Comparison of ENCODE assay signal across 8 mouse cellular contexts in the genomic region with DNA sequence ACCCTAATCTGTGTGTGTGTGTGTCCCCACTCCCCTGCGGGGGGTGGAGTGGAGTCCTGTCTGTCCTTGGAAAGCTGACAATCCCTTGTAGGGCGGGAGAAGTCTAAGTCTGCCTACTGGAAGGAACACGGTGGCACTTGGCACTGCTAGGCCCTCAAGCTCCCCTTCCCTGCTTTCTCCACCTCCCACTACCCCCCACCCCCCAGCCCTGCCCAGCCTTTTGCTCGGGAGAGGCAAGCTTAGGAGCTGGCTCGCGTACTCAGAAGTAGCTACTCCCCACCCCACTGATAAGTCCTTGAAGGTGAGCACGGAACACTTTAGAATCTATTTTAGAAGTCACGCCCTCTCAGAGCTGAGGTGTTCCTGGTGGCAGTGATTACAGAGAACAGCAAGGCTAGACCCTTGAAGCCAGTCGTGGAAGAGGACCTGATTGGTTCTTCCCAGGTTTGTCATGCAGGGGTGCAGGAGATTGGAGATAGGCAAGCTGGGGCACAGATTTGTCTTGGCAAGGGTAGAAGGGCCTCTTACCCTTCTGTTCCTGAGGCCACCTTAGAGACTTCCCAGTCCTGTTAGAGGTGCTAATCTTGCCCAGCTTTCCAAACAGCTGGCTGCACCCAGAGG. TPM values are rescaled to one million over a fixed set of nuclear protein-coding genes. Genes with fewer than 3 reads are reported as not detected.
DNase-seq lines count a peak whose midpoint lies in the region; ATAC-seq and TF ChIP-seq lines count a peak whose summit lies in the region.

No protein-coding gene starts in this region.

- peak overlapping the region; percentile 5 for H3ac ChIP-seq in myocyte (ENCODE audit: control insufficient read depth, insufficient read length)

- H3K4me1 ChIP-seq in forebrain, embryonic 11.5 days (replicated peaks; ENCODE audit: control insufficient read depth, insufficient read depth, low read length), result peaks cover 4% of the 10 kb centered on the region; the same call in 1 of the 2 replicates
- peaks cover 16% of the 10 kb centered on the region for H3K4me1 ChIP-seq in limb, embryonic 12.5 days (replicated peaks)

- no peaks in the 10 kb centered on the region for H3K36me3 ChIP-seq in forebrain, embryonic 11.5 days (ENCODE audit: control insufficient read depth, insufficient read depth, low read length)
- no peaks in the 10 kb centered on the region for H3K36me3 ChIP-seq in limb, embryonic 12.5 days
- H3K36me3 ChIP-seq in myocyte (ENCODE audit: control insufficient read depth, insufficient read depth), result no peaks in the 10 kb centered on the region

- 7% methylated on average over 9 of the region's 9 CpGs for WGBS in forebrain, embryonic 11.5 days
- 10% methylated on average over 9 of the region's 9 CpGs for WGBS in limb, embryonic 12.5 days

- H3K9ac ChIP-seq in forebrain, embryonic 11.5 days (ENCODE audit: low read length), result peak overlapping the region; percentile 87
- peak overlapping the region; percentile 85 for H3K9ac ChIP-seq in limb, embryonic 12.5 days (replicated peaks)

- TF ChIP-seq POLR2A in myocyte (IDR thresholded peaks at IDR 0.05; ENCODE audit: insufficient read length, low read depth), result no peak

- no peaks in the 10 kb centered on the region for H3K9me3 ChIP-seq in forebrain, embryonic 11.5 days (ENCODE audit: control insufficient read depth, low read length)
- H3K9me3 ChIP-seq in limb, embryonic 12.5 days, result no peaks in the 10 kb centered on the region

- peak overlapping the region; percentile 97 for H3K4me2 ChIP-seq in forebrain, embryonic 11.5 days (ENCODE audit: low read depth, low read length, severe bottlenecking)
- H3K4me2 ChIP-seq in limb, embryonic 12.5 days, result peak overlapping the region; percentile 89
- peak overlapping the region; percentile 99 for H3K4me2 ChIP-seq in myocyte (ENCODE audit: low read depth)

- ATAC-seq in forebrain, embryonic 11.5 days (replicated peaks; ENCODE audit: low FRiP score), result peak; percentile 37
- ATAC-seq in limb, embryonic 12.5 days (ENCODE audit: insufficient number of reproducible peaks, insufficient read depth, low FRiP score, low TSS enrichment, low read depth), result 0 out of 2 replicates have a peak, but pooled peaks have one; percentile 17

- H3K4me3 ChIP-seq in forebrain, embryonic 11.5 days (ENCODE audit: low read depth, low read length), result peak overlapping the region; percentile 62
- H3K4me3 ChIP-seq in limb, embryonic 12.5 days (replicated peaks), result peak overlapping the region; percentile 80
- H3K4me3 ChIP-seq in myocyte, result peak overlapping the region; percentile 25

- DNase-seq in lung, adult 18-20 months, result peak; percentile 53 to 76
- no peak for DNase-seq in lung, postnatal 4 days
- DNase-seq in forebrain, embryonic 11.5 days (ENCODE audit: low spot score), result no peak
- no peak for DNase-seq in Muller cell, postnatal 12 days (ENCODE audit: inconsistent ontology term)
- no peak for DNase-seq in frontal cortex, postnatal 14 days (ENCODE audit: low spot score in 2 of 2)
- no peak for DNase-seq in right cerebral cortex, postnatal 25 days

- 0 out of 2 replicates have a peak, but pooled peaks cover 2% of the 10 kb centered on the region for H3K27me3 ChIP-seq in forebrain, embryonic 11.5 days (ENCODE audit: control insufficient read depth, insufficient read depth, low read length)
- peaks cover 42% of the 10 kb centered on the region for H3K27me3 ChIP-seq in limb, embryonic 12.5 days
- no peaks in the 10 kb centered on the region for H3K27me3 ChIP-seq in myocyte (ENCODE audit: control insufficient read depth, insufficient read depth, insufficient read length)

- no peaks in the 10 kb centered on the region for H3K79me2 ChIP-seq in myocyte (ENCODE audit: control insufficient read depth, insufficient read depth)

- no peak overlapping the region; the same call in 1 of the 2 replicates for H3K27ac ChIP-seq in forebrain, embryonic 11.5 days (ENCODE audit: low read depth, low read length)
- H3K27ac ChIP-seq in limb, embryonic 12.5 days, result peak overlapping the region; percentile 82; the same call in 1 of the 2 replicates

TF ChIP-seq in myocyte, 11 proteins besides CTCF, POLR2A, EP300 and RAD21:
- TF ChIP-seq REST (IDR thresholded peaks at IDR 0.05; ENCODE audit: insufficient read depth, insufficient read length) (no peak), USF1 (IDR thresholded peaks at IDR 0.05; ENCODE audit: low read depth) (no peak), TCF12 (IDR thresholded peaks at IDR 0.05; ENCODE audit: insufficient read depth, poor library complexity, severe bottlenecking) (no peak), MAX (IDR thresholded peaks at IDR 0.05; ENCODE audit: low read depth) (no peak), MYOD1 (IDR thresholded peaks at IDR 0.05; ENCODE audit: control insufficient read depth in 1 of 3, insufficient read length in 2 of 3, low read depth in 2 of 3) (no peak), SRF (IDR thresholded peaks at IDR 0.05; ENCODE audit: control insufficient read depth, insufficient read length, low read depth) (no peak), TCF3 (IDR thresholded peaks at IDR 0.05; ENCODE audit: insufficient read length, low read depth) (no peak), CEBPB (IDR thresholded peaks at IDR 0.05; ENCODE audit: insufficient read depth, poor library complexity, severe bottlenecking) (no peak), E2F4 (IDR thresholded peaks at IDR 0.05; ENCODE audit: insufficient read depth) (no peak), MYOG (IDR thresholded peaks at IDR 0.05; ENCODE audit: control insufficient read depth in 1 of 3, insufficient read depth in 1 of 3, insufficient read length in 2 of 3, low read depth in 2 of 3) (no peak), POLR2AphosphoS2 (IDR thresholded peaks at IDR 0.05; ENCODE audit: insufficient read length, low read depth) (no peak)

RNA-seq across cellular contexts. Expression of gene Cluh, which starts 10.4 kb away (rescaled TPM):
- polyA plus RNA-seq in forebrain, embryonic 11.5 days (2014; fragmentation: Nextera tagmentation; extraction: Ambion mirVana), result 18.9 and 21.9 TPM in 2 replicates
- polyA plus RNA-seq in limb, embryonic 12.5 days (2016; fragmentation: Nextera tagmentation; extraction: Ambion mirVana), result 22.5 and 25.7 TPM in 2 replicates
- 62.3 TPM for polyA plus RNA-seq in myocyte (2012; fragmentation: generic; extraction: Trizol)

RNA-seq across cellular contexts. Expression of gene Ccdc92b, which starts 19.5 kb away (rescaled TPM):
- polyA plus RNA-seq in forebrain, embryonic 11.5 days (2014; fragmentation: Nextera tagmentation; extraction: Ambion mirVana), result 1.5 and 2.0 TPM in 2 replicates
- polyA plus RNA-seq in limb, embryonic 12.5 days (2016; fragmentation: Nextera tagmentation; extraction: Ambion mirVana), result 0.58 and 0.84 TPM in 2 replicates
- polyA plus RNA-seq in myocyte (2012; fragmentation: generic; extraction: Trizol), result 0.06 TPM

RNA-seq across cellular contexts. Expression of gene Rap1gap2, which starts 28.2 kb away (rescaled TPM):
- 1.3 and 1.8 TPM in 2 replicates for polyA plus RNA-seq in forebrain, embryonic 11.5 days (2014; fragmentation: Nextera tagmentation; extraction: Ambion mirVana)
- 1.1 TPM in 2 replicates for polyA plus RNA-seq in limb, embryonic 12.5 days (2016; fragmentation: Nextera tagmentation; extraction: Ambion mirVana)
- polyA plus RNA-seq in myocyte (2012; fragmentation: generic; extraction: Trizol), result 43.4 TPM

Comparison
In these comparisons a context has a peak if more than half of its experiments do, and no peak if none do; other contexts are left out.
1. DNase-seq: peak in lung, adult 18-20 months (2 of 2); none in lung, postnatal 4 days (0 of 2), forebrain, embryonic 11.5 days (single experiment), Muller cell, postnatal 12 days (single experiment), frontal cortex, postnatal 14 days (0 of 2) and right cerebral cortex, postnatal 25 days (single experiment).
2. H3K4me3 ChIP-seq: peak in every context shown above with its lines; median percentile 80 in limb, embryonic 12.5 days; 62 in forebrain, embryonic 11.5 days; 25 in myocyte.
3. RNA of gene Rap1gap2, which starts 28.2 kb away (polyA plus RNA-seq): 43.4 TPM in myocyte (single experiment); 1.3 to 1.8 TPM in forebrain, embryonic 11.5 days and 1.1 TPM in limb, embryonic 12.5 days; every median in the first group is over 10 times any median in the second.
4. Peak in every context shown above with its lines, with median percentiles within 50 percentile points of each other: H3K4me2 ChIP-seq.